Mouse (Mus musculus): ENCODE data around the gene Hbp1. TPM values are rescaled to one million over a fixed set of nuclear protein-coding genes. Genes with fewer than 3 reads are reported as not detected.

Hbp1 gene
- polyA plus RNA-seq, 1 experiment from 2014 or later = 58.8 TPM

GRCm38 (mm10) chr12:31984206-31984605 is 33.9 kb upstream of the Hbp1 start:
- Histone ChIP-seq H3K4me3 (ENCODE audit: low read depth, low read length) (no peak overlapping the region), H3K27ac (ENCODE audit: low read length) (no peak overlapping the region), H3K36me3 (ENCODE audit: control insufficient read depth, insufficient read depth) (peaks cover 7% of the 10 kb centered on the region; the same call in 1 of the 2 replicates), H3K9ac (ENCODE audit: low read depth, low read length) (no peak overlapping the region), H3K9me3 (replicated peaks; ENCODE audit: control insufficient read depth, low read length) (no peaks in the 10 kb centered on the region), H3K27me3 (ENCODE audit: control insufficient read depth, insufficient read depth, low read depth, low read length) (no peaks in the 10 kb centered on the region), H3K4me1 (ENCODE audit: control insufficient read depth, low read depth, low read length) (no peaks in the 10 kb centered on the region), H3K4me2 (ENCODE audit: low read depth, low read length) (no peak overlapping the region)
- WGBS (ENCODE audit: insufficient replicate concordance) = 52% methylated on average over 2 of the region's 2 CpGs
- no peak for ATAC-seq (ENCODE audit: low read depth)

DNA sequence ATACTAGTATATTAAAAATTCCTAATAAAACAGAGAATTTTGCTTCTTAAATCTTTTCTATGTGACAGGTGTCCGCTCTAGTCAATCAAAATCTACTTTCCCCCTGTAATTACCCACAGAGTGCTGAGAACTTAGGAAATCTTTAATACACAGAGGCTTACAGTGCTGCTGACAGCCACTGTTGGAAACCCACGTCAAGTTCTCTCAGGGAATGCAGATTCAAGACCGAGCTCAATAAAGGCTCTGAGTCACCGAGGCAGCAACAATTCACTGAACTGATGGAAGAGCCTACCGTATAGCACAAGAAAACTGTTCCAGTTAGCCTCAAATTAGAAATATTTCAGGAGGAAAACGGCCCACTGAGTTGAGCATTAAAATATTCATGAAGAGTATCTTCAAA is 33.4 kb upstream of the Hbp1 start:
- peaks cover 9% of the 10 kb centered on the region; the same call in 1 of the 2 replicates for H3K36me3 ChIP-seq (ENCODE audit: control insufficient read depth, insufficient read depth)

DNA sequence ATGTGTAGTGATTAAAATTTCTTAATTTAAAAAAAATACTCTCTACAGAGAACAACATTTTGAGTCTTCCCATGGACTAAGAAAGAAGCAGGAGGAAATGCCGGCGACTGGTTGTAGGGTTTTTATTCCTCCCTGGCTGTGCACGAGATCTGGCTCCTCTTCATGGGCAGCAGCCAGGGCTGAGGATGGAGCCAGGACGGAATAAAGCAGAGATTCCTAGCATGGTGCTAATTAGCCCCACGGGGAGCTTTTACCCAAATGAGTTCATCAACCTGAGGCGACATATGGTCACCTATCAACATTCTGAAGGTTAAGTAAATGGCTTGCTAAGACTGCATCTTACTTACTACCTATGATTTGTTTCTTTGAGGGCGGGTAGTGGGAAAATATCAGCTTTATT is 32.9 kb upstream of the Hbp1 start:
- whole genome bisulfite sequencing (ENCODE audit: insufficient replicate concordance) = 87% methylated on average over 7 of the region's 7 CpGs
- no peaks in the 10 kb centered on the region for H3K4me1 ChIP-seq (ENCODE audit: control insufficient read depth, low read depth, low read length)
- H3K4me3 ChIP-seq (ENCODE audit: low read depth, low read length) = no peak overlapping the region
- H3K36me3 ChIP-seq (ENCODE audit: control insufficient read depth, insufficient read depth) = peaks cover 9% of the 10 kb centered on the region; the same call in 1 of the 2 replicates
- H3K27me3 ChIP-seq (ENCODE audit: control insufficient read depth, insufficient read depth, low read depth, low read length) = no peaks in the 10 kb centered on the region
- no peak overlapping the region for H3K9ac ChIP-seq (ENCODE audit: low read depth, low read length)
- H3K27ac ChIP-seq (ENCODE audit: low read length) = no peak overlapping the region
- H3K9me3 ChIP-seq (replicated peaks; ENCODE audit: control insufficient read depth, low read length) = no peaks in the 10 kb centered on the region
- no peak for ATAC-seq (ENCODE audit: low read depth)
- H3K4me2 ChIP-seq (ENCODE audit: low read depth, low read length) = no peak overlapping the region

More for the DNA sequence above, 33.4 kb upstream of the Hbp1 start:
- WGBS (ENCODE audit: insufficient replicate concordance) = 84% methylated on average over 6 of the region's 6 CpGs
- Histone ChIP-seq H3K27ac (ENCODE audit: low read length) (no peak overlapping the region), H3K27me3 (ENCODE audit: control insufficient read depth, insufficient read depth, low read depth, low read length) (no peaks in the 10 kb centered on the region), H3K9ac (ENCODE audit: low read depth, low read length) (no peak overlapping the region), H3K4me3 (ENCODE audit: low read depth, low read length) (no peak overlapping the region), H3K4me2 (ENCODE audit: low read depth, low read length) (no peak overlapping the region), H3K4me1 (ENCODE audit: control insufficient read depth, low read depth, low read length) (no peaks in the 10 kb centered on the region), H3K9me3 (replicated peaks; ENCODE audit: control insufficient read depth, low read length) (no peaks in the 10 kb centered on the region)
- ATAC-seq (ENCODE audit: low read depth) = no peak

DNA sequence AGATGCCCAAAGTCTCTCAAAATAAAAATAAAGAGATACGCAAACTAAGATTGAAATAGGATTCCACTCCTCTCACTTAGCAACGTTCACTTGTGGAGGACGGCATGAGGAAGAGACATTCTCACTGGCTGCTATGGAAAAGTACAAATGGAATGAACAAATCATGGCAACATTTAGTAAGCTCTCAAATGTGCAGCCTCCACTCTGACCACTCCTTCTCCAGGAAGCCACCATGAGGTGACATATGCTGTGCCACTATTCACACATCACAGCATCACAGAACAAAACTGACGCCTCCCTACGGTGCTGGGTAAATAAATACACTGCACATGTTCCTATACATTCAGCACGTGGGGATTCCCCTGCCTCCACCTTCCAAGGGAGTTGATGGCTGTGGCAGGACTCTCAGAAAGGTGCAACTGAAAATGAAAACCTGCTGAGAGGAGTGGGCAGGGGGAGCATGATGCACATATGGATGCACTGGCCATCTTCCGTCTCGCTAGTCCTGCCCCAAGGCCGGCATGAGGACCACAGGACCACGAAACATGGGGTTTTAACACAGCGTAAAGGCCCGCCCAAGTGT is 27.4 kb upstream of the Hbp1 start:
- H3K9me3 ChIP-seq (replicated peaks; ENCODE audit: control insufficient read depth, low read length) = no peaks in the 10 kb centered on the region
- no peak overlapping the region for H3K4me3 ChIP-seq (ENCODE audit: low read depth, low read length)
- H3K4me1 ChIP-seq (ENCODE audit: control insufficient read depth, low read depth, low read length) = peaks cover 11% of the 10 kb centered on the region
- 84% methylated on average over 12 of the region's 12 CpGs for WGBS (ENCODE audit: insufficient replicate concordance)
- H3K9ac ChIP-seq (ENCODE audit: low read depth, low read length) = no peak overlapping the region
- H3K4me2 ChIP-seq (ENCODE audit: low read depth, low read length) = no peak overlapping the region
- ATAC-seq (ENCODE audit: low read depth) = no peak
- H3K27me3 ChIP-seq (ENCODE audit: control insufficient read depth, insufficient read depth, low read depth, low read length) = no peaks in the 10 kb centered on the region
- no peak overlapping the region for H3K27ac ChIP-seq (ENCODE audit: low read length)
- H3K36me3 ChIP-seq (ENCODE audit: control insufficient read depth, insufficient read depth) = peaks cover 18% of the 10 kb centered on the region

GRCm38 (mm10) chr12:31976544-31976943 is 26.2 kb upstream of the Hbp1 start:
- Histone ChIP-seq H3K36me3 (ENCODE audit: control insufficient read depth, insufficient read depth) (peaks cover 26% of the 10 kb centered on the region), H3K27me3 (ENCODE audit: control insufficient read depth, insufficient read depth, low read depth, low read length) (no peaks in the 10 kb centered on the region), H3K4me1 (ENCODE audit: control insufficient read depth, low read depth, low read length) (peaks cover 11% of the 10 kb centered on the region), H3K4me2 (ENCODE audit: low read depth, low read length) (no peak overlapping the region), H3K9me3 (replicated peaks; ENCODE audit: control insufficient read depth, low read length) (no peaks in the 10 kb centered on the region), H3K4me3 (ENCODE audit: low read depth, low read length) (no peak overlapping the region), H3K9ac (ENCODE audit: low read depth, low read length) (no peak overlapping the region), H3K27ac (ENCODE audit: low read length) (no peak overlapping the region)
- no peak for ATAC-seq (ENCODE audit: low read depth)
- 61% methylated on average over 7 of the region's 7 CpGs for WGBS (ENCODE audit: insufficient replicate concordance)

DNA sequence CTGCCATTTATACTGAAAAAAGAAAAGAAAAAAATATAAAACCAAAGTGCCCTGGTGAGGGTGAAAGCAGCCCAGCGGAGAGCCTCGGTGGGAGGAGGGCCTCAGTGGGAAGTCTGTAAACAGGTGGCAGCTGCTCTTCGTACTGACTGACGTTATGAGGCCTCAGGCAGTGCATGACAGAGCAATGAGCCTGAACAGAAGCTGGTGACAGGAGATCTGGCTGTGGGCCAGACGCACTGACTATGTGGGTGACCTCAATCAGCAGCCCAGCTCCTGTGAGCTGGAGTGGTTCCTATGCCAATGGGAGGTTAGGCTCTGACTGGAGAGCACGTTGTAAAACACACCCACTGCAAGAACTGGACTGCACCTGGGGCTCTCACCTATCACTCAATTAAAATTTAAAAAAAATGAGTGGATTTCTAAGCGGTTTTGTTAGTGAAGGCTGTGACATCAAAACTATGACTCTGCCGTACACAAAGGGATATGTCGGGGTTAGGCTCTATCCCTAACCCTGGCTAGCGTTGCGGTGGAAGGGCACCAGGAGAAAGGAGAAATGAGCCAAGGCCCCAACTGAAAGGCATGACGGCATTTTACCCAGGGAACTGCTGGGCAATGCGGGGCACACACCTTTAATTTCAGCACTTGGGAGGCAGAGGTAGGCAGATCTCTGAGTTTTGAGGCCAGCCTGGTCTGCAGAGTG is 23.3 kb upstream of the Hbp1 start:
- peak overlapping the region; percentile 84 for H3K27ac ChIP-seq (ENCODE audit: low read length)
- H3K4me2 ChIP-seq (ENCODE audit: low read depth, low read length) = no peak overlapping the region
- H3K36me3 ChIP-seq (ENCODE audit: control insufficient read depth, insufficient read depth) = peaks cover 28% of the 10 kb centered on the region
- no peaks in the 10 kb centered on the region for H3K9me3 ChIP-seq (replicated peaks; ENCODE audit: control insufficient read depth, low read length)
- 54% methylated on average over 13 of the region's 13 CpGs for WGBS (ENCODE audit: insufficient replicate concordance)
- H3K4me1 ChIP-seq (ENCODE audit: control insufficient read depth, low read depth, low read length) = peaks cover 11% of the 10 kb centered on the region
- H3K9ac ChIP-seq (ENCODE audit: low read depth, low read length) = peak overlapping the region; percentile 33; the same call in 1 of the 2 replicates
- H3K27me3 ChIP-seq (ENCODE audit: control insufficient read depth, insufficient read depth, low read depth, low read length) = no peaks in the 10 kb centered on the region
- no peak overlapping the region for H3K4me3 ChIP-seq (ENCODE audit: low read depth, low read length)
- ATAC-seq (ENCODE audit: low read depth) = peak; percentile 97

GRCm38 (mm10) chr12:31971547-31971946 is 21.2 kb upstream of the Hbp1 start:
- ATAC-seq (ENCODE audit: low read depth) = no peak
- Histone ChIP-seq H3K9me3 (replicated peaks; ENCODE audit: control insufficient read depth, low read length) (no peaks in the 10 kb centered on the region), H3K9ac (ENCODE audit: low read depth, low read length) (no peak overlapping the region), H3K27ac (ENCODE audit: low read length) (no peak overlapping the region), H3K4me2 (ENCODE audit: low read depth, low read length) (no peak overlapping the region), H3K4me1 (ENCODE audit: control insufficient read depth, low read depth, low read length) (peaks cover 19% of the 10 kb centered on the region), H3K27me3 (ENCODE audit: control insufficient read depth, insufficient read depth, low read depth, low read length) (no peaks in the 10 kb centered on the region), H3K36me3 (ENCODE audit: control insufficient read depth, insufficient read depth) (peaks cover 25% of the 10 kb centered on the region), H3K4me3 (ENCODE audit: low read depth, low read length) (no peak overlapping the region)
- WGBS (ENCODE audit: insufficient replicate concordance) = 85% methylated on average over 8 of the region's 8 CpGs

GRCm38 (mm10) chr12:31969111-31969510 is 18.8 kb upstream of the Hbp1 start:
- ATAC-seq (ENCODE audit: low read depth) = no peak

DNA sequence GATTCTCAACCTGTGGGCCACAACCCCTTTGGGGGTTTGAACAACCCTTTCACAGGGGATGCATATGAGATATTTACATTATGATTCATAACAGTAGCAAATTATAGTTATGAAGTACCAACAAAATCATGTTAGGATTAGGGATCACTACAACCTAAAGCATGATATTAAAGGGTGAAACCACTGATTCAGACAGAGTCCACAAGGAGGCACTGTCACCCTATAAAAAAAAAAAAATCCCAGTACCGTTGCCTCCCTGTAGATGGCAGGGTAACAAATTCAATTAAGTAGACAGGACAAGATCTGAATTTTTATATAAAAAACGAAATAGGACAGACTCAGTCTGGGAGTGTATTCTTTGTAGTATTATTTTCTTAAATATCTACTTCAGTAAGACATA is 17.2 kb upstream of the Hbp1 start:
- no peak overlapping the region for H3K4me2 ChIP-seq (ENCODE audit: low read depth, low read length)
- H3K9me3 ChIP-seq (replicated peaks; ENCODE audit: control insufficient read depth, low read length) = no peaks in the 10 kb centered on the region
- 3% methylated on average over 2 of the region's 2 CpGs for WGBS (ENCODE audit: insufficient replicate concordance)
- no peak overlapping the region for H3K4me3 ChIP-seq (ENCODE audit: low read depth, low read length)
- no peaks in the 10 kb centered on the region for H3K27me3 ChIP-seq (ENCODE audit: control insufficient read depth, insufficient read depth, low read depth, low read length)
- peaks cover 25% of the 10 kb centered on the region for H3K4me1 ChIP-seq (ENCODE audit: control insufficient read depth, low read depth, low read length)
- peaks cover 32% of the 10 kb centered on the region for H3K36me3 ChIP-seq (ENCODE audit: control insufficient read depth, insufficient read depth)
- ATAC-seq (ENCODE audit: low read depth) = no peak
- no peak overlapping the region for H3K9ac ChIP-seq (ENCODE audit: low read depth, low read length)
- peak overlapping the region; percentile 94 for H3K27ac ChIP-seq (ENCODE audit: low read length)

More at GRCm38 (mm10) chr12:31969111-31969510, 18.8 kb upstream of the Hbp1 start:
- H3K9me3 ChIP-seq (replicated peaks; ENCODE audit: control insufficient read depth, low read length) = no peaks in the 10 kb centered on the region
- no peak overlapping the region for H3K9ac ChIP-seq (ENCODE audit: low read depth, low read length)
- H3K36me3 ChIP-seq (ENCODE audit: control insufficient read depth, insufficient read depth) = peaks cover 27% of the 10 kb centered on the region
- 41% methylated on average over 1 of the region's 1 CpGs for WGBS (ENCODE audit: insufficient replicate concordance)
- peak overlapping the region; percentile 54 for H3K27ac ChIP-seq (ENCODE audit: low read length)
- peaks cover 36% of the 10 kb centered on the region for H3K4me1 ChIP-seq (ENCODE audit: control insufficient read depth, low read depth, low read length)
- no peak overlapping the region for H3K4me2 ChIP-seq (ENCODE audit: low read depth, low read length)
- H3K27me3 ChIP-seq (ENCODE audit: control insufficient read depth, insufficient read depth, low read depth, low read length) = no peaks in the 10 kb centered on the region
- no peak overlapping the region for H3K4me3 ChIP-seq (ENCODE audit: low read depth, low read length)
